Mouse (Mus musculus) liver, embryonic 14.5 days (tissue): Measurements from ENCODE around the gene Slc16a9.

Source experiments
- CTCF ChIP-seq: IDR thresholded peaks from 2 replicates; pipeline ENCODE4 v1.5.1; 2016; ENCODE audit warnings: antibody characterized with exemption, low read depth, control low read depth
- EP300 ChIP-seq: IDR thresholded peaks from 2 replicates; pipeline ENCODE4 v1.6.1; 2016; ENCODE audit warnings: antibody characterized with exemption, low read depth

GRCm38 (mm10) chr10:70315895-70316294 lies 71.0 kb downstream of the Slc16a9 start:
- TF ChIP-seq CTCF, result no peak
- TF ChIP-seq EP300, result no peak
